Comparison of ENCODE assay signal across 10 mouse cellular contexts in the genomic region with DNA sequence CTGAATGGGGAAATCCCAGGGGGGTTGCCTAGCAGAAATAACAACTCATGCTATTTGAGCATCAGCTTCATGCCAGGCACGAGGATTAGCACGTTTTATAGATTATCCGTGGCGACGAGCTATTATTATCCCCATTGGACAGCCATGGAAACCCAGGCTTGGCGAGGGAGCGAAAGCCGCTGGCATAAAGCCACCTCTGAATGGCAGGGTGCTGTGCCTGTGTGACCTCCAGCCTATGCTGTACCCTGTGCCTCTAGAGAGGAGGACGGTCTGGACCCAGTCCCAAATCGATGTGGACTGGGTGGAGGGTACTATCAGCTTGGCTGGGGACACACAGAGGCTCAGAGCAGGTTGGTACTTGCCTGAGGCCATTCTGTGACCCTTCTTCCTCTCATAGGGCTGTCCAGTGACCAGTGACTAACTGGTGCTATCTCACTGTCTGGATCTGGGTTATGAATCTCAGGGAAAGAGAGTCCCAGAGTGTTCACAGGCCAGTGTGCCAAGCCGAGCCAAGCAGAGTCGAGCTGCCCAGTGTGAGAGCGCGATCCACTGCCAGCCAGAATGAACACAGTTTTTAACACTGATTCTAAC. TPM values are rescaled to one million over a fixed set of nuclear protein-coding genes. Genes with fewer than 3 reads are reported as not detected.
DNase-seq lines count a peak whose midpoint lies in the region; ATAC-seq and TF ChIP-seq lines count a peak whose summit lies in the region.
"Had no signal": no experiment of that assay in that cellular context is flagged by ENCODE, and none has a peak within 500 bp of the region (broad histone marks: within the 10 kb centered on the region; RNA-seq: fewer than 3 reads in every experiment).

No protein-coding gene starts in this region.

- no peak for ATAC-seq in kidney, postnatal 0 days (replicated peaks; ENCODE audit: low FRiP score, low read depth)
- peak; percentile 64 for ATAC-seq in heart, embryonic 16.5 days (replicated peaks; ENCODE audit: extremely low read depth, insufficient read depth, low FRiP score)
- no peak; the same call in 1 of the 2 replicates for ATAC-seq in midbrain, postnatal 0 days (ENCODE audit: low FRiP score)

- no peaks in the 10 kb centered on the region for H3K36me3 ChIP-seq in kidney, postnatal 0 days (ENCODE audit: insufficient read depth, low read length)
- no peaks in the 10 kb centered on the region for H3K36me3 ChIP-seq in heart, embryonic 16.5 days (ENCODE audit: control insufficient read depth, insufficient read depth)
- no peaks in the 10 kb centered on the region for H3K36me3 ChIP-seq in midbrain, postnatal 0 days (ENCODE audit: insufficient read depth, low read length)
- H3K36me3 ChIP-seq: G1E had no signal

- H3K9me3 ChIP-seq in kidney, postnatal 0 days (replicated peaks; ENCODE audit: low read length) = no peaks in the 10 kb centered on the region
- H3K9me3 ChIP-seq in heart, embryonic 16.5 days (replicated peaks; ENCODE audit: control insufficient read depth, low read length) = no peaks in the 10 kb centered on the region
- H3K9me3 ChIP-seq in midbrain, postnatal 0 days (ENCODE audit: low read length) = no peaks in the 10 kb centered on the region

- no peak overlapping the region for H3K4me2 ChIP-seq in kidney, postnatal 0 days (ENCODE audit: low read length)
- H3K4me2 ChIP-seq in heart, embryonic 16.5 days (ENCODE audit: low read depth, low read length) = no peak overlapping the region
- H3K4me2 ChIP-seq in midbrain, postnatal 0 days (ENCODE audit: low read depth, low read length, poor library complexity, severe bottlenecking) = no peak overlapping the region

- no peak overlapping the region for H3K9ac ChIP-seq in kidney, postnatal 0 days (ENCODE audit: low read depth, low read length)
- H3K9ac ChIP-seq in heart, embryonic 16.5 days (ENCODE audit: low read length) = peak overlapping the region; percentile 23; the same call in 1 of the 2 replicates
- no peak overlapping the region for H3K9ac ChIP-seq in midbrain, postnatal 0 days (replicated peaks; ENCODE audit: low read length, poor library complexity, severe bottlenecking)

- 85% methylated on average over 14 of the region's 14 CpGs for WGBS in kidney, postnatal 0 days
- 43% methylated on average over 14 of the region's 14 CpGs for WGBS in heart, embryonic 16.5 days
- 37% methylated on average over 14 of the region's 14 CpGs for WGBS in midbrain, postnatal 0 days

- H3K4me1 ChIP-seq in kidney, postnatal 0 days (replicated peaks; ENCODE audit: insufficient read depth, low read length) = peaks cover 58% of the 10 kb centered on the region
- H3K4me1 ChIP-seq in heart, embryonic 16.5 days (ENCODE audit: control insufficient read depth, insufficient read depth, low read length) = peaks cover 75% of the 10 kb centered on the region
- H3K4me1 ChIP-seq in midbrain, postnatal 0 days (ENCODE audit: insufficient read depth, low read length) = no peaks in the 10 kb centered on the region

- no peak for DNase-seq in kidney, postnatal 0 days (ENCODE audit: low spot score)
- no peak for DNase-seq in kidney, postnatal 4 days
- peak; percentile 63 for DNase-seq in cerebellum, adult 8-10 months
- DNase-seq in midbrain, postnatal 0 days (ENCODE audit: low spot score) = peak; percentile 70
- DNase-seq in right cerebral cortex, adult 2 months (ENCODE audit: low spot score in 2 of 2) = no peak
- no peak for DNase-seq in spleen, adult 12 weeks (ENCODE audit: low spot score)
- no peak for DNase-seq in T-cell, adult 2 months (ENCODE audit: low spot score)

- no peak overlapping the region for H3K4me3 ChIP-seq in kidney, postnatal 0 days (replicated peaks; ENCODE audit: low read depth, low read length)
- H3K4me3 ChIP-seq in heart, embryonic 16.5 days (ENCODE audit: low read length) = no peak overlapping the region
- no peak overlapping the region for H3K4me3 ChIP-seq in midbrain, postnatal 0 days (ENCODE audit: low read depth, low read length)

- H3K27me3 ChIP-seq in kidney, postnatal 0 days (ENCODE audit: insufficient read depth, low read length) = no peaks in the 10 kb centered on the region
- H3K27me3 ChIP-seq in heart, embryonic 16.5 days (ENCODE audit: control insufficient read depth, insufficient read depth, low read length) = no peaks in the 10 kb centered on the region
- H3K27me3 ChIP-seq in midbrain, postnatal 0 days (ENCODE audit: insufficient read depth, low read length) = 0 out of 2 replicates have a peak, but pooled peaks cover 1% of the 10 kb centered on the region

- H3K27ac ChIP-seq in kidney, postnatal 0 days = peak overlapping the region; percentile 50
- peak overlapping the region; percentile 88 for H3K27ac ChIP-seq in heart, embryonic 16.5 days (ENCODE audit: low read length)
- H3K27ac ChIP-seq in midbrain, postnatal 0 days (ENCODE audit: low read depth, low read length) = no peak overlapping the region

- no peak for TF ChIP-seq CTCF in kidney, postnatal 0 days (IDR thresholded peaks at IDR 0.05; ENCODE audit: low read depth)
- no peak for TF ChIP-seq CTCF in midbrain, postnatal 0 days (IDR thresholded peaks at IDR 0.05)

RNA-seq across cellular contexts. Expression of a gene that starts 16.3 kb away (rescaled TPM):
- 5.7 and 6.4 TPM in 2 replicates for polyA plus RNA-seq in kidney, postnatal 0 days (2015; fragmentation: Nextera tagmentation; extraction: Ambion mirVana)
- 3.0 and 4.5 TPM in 2 replicates for polyA plus RNA-seq in heart, embryonic 16.5 days (2015; fragmentation: Nextera tagmentation; extraction: Ambion mirVana)
- total RNA-seq in midbrain, postnatal 0 days (2014; rRNA removed) = 3.9 and 4.8 TPM in 2 replicates
- polyA plus RNA-seq in midbrain, postnatal 0 days (2015; fragmentation: Nextera tagmentation; extraction: Ambion mirVana) = 0.85 and 0.88 TPM in 2 replicates
- polyA plus RNA-seq: G1E had no signal

RNA-seq across cellular contexts. Expression of a gene that starts 58.2 kb away (rescaled TPM):
- polyA plus RNA-seq in kidney, postnatal 0 days (2015; fragmentation: Nextera tagmentation; extraction: Ambion mirVana) = 98.4 and 108 TPM in 2 replicates
- polyA plus RNA-seq in heart, embryonic 16.5 days (2015; fragmentation: Nextera tagmentation; extraction: Ambion mirVana) = 0.11 and 0.44 TPM in 2 replicates
- total RNA-seq in midbrain, postnatal 0 days (2014; rRNA removed) = 0.28 and 0.60 TPM in 2 replicates
- polyA plus RNA-seq in midbrain, postnatal 0 days (2015; fragmentation: Nextera tagmentation; extraction: Ambion mirVana) = 0.16 and 0.21 TPM in 2 replicates
- total RNA-seq: G1E had no signal
- polyA plus RNA-seq: cortical plate, adult 2 months; G1E had no signal

Comparison
In these comparisons a context has a peak if more than half of its experiments do, and no peak if none do; other contexts are left out.
1. DNase-seq: peak in cerebellum, adult 8-10 months (single experiment) and midbrain, postnatal 0 days (single experiment); none in kidney, postnatal 0 days (single experiment), kidney, postnatal 4 days (0 of 2), right cerebral cortex, adult 2 months (0 of 2), spleen, adult 12 weeks (single experiment) and T-cell, adult 2 months (single experiment).
2. RNA of a gene that starts 58.2 kb away (polyA plus RNA-seq): 98.4 to 108 TPM in kidney, postnatal 0 days; 0.16 to 0.21 TPM in midbrain, postnatal 0 days and 0.11 to 0.44 TPM in heart, embryonic 16.5 days; every median in the first group is over 10 times any median in the second.